Mouse (Mus musculus): ENCODE data around the gene Gm20824. TPM values are rescaled to one million over a fixed set of nuclear protein-coding genes. Genes with fewer than 3 reads are reported as not detected.

The Gm20824 gene
- polyA plus RNA-seq (2012; fragmentation: generic; extraction: Trizol) = not detected

GRCm38 (mm10) chrY:8257607-8258006 lies at the start of gene Gm20824:
TSS of gene Gm20824 (plus strand) at chrY:8257907.

Other genes with a start within 250 kb of the Gm20824 start
- gene Gm20825, start 186.4 kb upstream of the Gm20824 start, polyA plus RNA-seq (2012; fragmentation: generic; extraction: Trizol) = not detected